Mouse (Mus musculus) liver, postnatal 0 days (tissue): ENCODE measurements around the gene Plekhg1.

Experiments
- CTCF ChIP-seq: sonication (generic); IDR thresholded peaks from 2 replicates; pipeline ENCODE4 v1.5.1; 2016; ENCODE audit warnings: antibody characterized with exemption, low read depth
- EP300 ChIP-seq: IDR thresholded peaks from 2 replicates; pipeline ENCODE4 v1.6.1; 2016; ENCODE audit warnings: antibody characterized with exemption, low read depth, mild to moderate bottlenecking

GRCm38 (mm10) chr10:3898068-3898467 lies 157.9 kb downstream of the Plekhg1 start:
- TF ChIP-seq CTCF (no peak), EP300 (no peak)
